Mouse (Mus musculus): ENCODE results near the gene Olfr126.

The Olfr126 gene

DNA sequence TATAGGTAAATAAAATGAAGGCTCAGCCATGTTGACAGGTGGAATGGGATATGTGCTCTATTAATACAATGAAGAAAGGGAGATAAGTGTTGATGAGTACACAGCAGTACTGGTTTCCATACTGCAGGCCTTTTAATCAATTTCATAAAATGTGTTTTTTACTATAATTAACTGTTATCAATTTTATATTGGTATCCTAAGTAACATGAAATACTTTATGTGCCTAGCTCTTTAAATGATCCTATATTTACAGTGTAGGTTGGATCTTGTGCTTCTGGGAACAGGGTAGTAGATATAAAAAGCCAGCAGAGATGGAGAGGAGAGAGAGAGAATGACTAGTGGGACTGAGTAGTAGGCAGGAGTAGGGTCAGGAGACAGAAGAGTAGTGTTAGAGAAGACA, at the start of gene Olfr126:
TSS of gene Olfr126 (plus strand) at position 301 of the 400 bp plus-strand sequence.
- no peak for DNase-seq (ENCODE audit: low spot score)

DNA sequence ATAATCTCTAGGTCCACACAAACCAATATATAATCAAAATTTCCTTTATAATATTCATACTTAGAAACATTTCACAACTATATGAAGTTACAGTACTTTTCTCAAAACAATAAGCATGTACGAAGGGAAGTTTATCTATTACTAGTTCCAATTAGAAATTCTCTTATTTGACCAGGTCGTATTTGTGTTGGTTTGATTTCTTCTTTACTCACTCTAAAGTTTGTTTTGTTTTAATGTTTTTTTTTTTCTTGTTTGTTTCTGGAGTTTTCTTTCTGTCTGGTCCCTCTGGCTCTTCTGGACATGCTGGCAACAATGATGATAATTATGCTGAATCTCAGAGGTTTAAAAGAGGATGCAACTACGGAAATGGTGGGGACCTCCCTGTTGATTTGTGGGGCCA, 47.7 kb upstream of the Olfr126 start, which contains the start of gene Olfr124:
TSS of gene Olfr124 (plus strand) at position 301 of the 400 bp plus-strand sequence.
- no peak for DNase-seq (ENCODE audit: low spot score)

DNA sequence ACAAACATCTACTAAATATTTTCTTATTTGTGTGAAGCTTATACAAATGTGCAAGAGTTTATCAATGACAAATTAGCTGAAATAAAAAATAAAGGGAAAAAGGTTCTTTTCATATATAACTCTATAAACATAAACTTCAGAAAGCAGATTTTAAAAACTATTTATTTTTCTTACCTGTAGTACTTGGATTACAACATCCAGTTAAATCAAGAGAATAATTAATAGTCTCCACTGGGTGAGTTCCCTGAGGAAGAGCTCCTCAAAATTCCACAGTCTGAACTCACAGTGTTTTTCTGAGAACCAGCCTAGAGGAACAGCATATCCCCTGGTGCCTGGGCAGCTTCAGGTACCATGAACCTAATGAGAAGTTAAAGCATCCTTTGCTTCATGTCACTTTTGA, 14.6 kb upstream of the Olfr126 start, which contains the start of gene Olfr125:
TSS of gene Olfr125 (plus strand) at position 301 of the 400 bp plus-strand sequence.
- no peak for DNase-seq (ENCODE audit: low spot score)

DNA sequence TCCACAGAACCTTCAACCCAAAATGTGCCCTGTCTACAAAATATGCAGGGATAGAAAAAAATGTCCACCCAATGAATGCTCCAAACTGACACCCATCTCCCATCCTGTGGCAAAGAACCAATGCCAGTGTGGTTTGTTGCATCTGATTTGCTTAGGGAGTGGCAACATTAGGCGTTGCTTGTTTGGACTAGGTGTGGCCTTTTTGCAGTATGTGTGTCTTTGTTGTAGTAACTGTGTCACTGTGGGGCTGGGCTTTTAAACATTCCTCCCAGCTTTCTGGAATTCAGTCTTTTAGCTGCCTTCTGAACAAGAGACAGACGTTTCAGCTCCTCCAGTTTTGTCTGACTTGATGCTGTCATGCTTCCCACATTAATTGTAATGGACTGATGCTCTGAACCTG, 16.6 kb downstream of the Olfr126 start:
- no peak for DNase-seq (ENCODE audit: low spot score)

- no peak for DNase-seq (ENCODE audit: low spot score)
These were observed 22.5 kb downstream of the Olfr126 start for GRCm38 (mm10) chr17:37869676-37870205.

GRCm38 (mm10) chr17:37873830-37874229, 26.5 kb downstream of the Olfr126 start:
- DNase-seq (ENCODE audit: low spot score) = no peak

DNA sequence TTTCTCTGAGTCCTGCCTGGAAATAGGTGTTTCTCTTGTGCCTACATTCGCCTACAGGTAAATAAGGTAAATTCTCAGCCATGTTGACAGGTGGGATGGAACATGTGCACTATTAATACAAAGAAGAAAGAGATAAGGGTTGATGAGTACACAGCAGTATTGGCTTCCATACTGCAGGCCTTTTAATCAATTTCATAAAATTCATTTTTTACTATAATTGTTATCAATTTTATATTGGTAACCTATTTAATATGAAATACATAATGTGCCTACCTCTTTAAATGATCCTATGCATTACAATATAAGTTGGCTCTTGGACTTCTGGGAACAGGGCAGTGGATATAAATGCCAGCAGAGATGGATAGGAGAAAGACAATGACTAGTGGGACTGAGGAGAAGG, 52.9 kb downstream of the Olfr126 start, which contains the start of gene Olfr127:
TSS of gene Olfr127 (plus strand) at position 301 of the 400 bp plus-strand sequence.
- DNase-seq (ENCODE audit: low spot score) = no peak

Data from left cerebral cortex, adult 11 months (tissue).